Comparison of ENCODE assay signal across 8 mouse cellular contexts in the genomic region with DNA sequence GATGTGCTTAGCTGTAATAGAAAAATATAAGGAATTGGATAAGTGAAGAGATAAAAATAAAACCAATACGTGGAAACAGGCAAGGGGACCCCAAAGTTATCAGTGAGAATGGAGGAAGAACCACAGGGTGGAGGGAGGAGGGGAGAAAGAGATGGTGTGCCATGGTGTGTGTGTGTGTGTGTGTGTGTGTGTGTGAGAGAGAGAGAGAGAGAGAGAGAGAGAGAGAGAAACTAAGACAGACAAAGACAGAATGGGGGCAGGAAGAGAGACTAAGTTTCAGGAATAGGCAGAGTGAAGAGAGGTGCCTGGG. TPM values are rescaled to one million over a fixed set of nuclear protein-coding genes. Genes with fewer than 3 reads are reported as not detected.
DNase-seq lines count a peak whose midpoint lies in the region; ATAC-seq lines count a peak whose summit lies in the region.

No protein-coding gene starts in this region.

- H3K9ac ChIP-seq in heart, embryonic 15.5 days, result peak overlapping the region; percentile 73
- H3K9ac ChIP-seq in hindbrain, embryonic 14.5 days, result peak overlapping the region; percentile 77
- H3K9ac ChIP-seq in midbrain, embryonic 11.5 days (ENCODE audit: low read length), result peak overlapping the region; percentile 79

- 0% methylated on average over 1 of the region's 1 CpGs for WGBS in heart, embryonic 15.5 days
- 26% methylated on average over 1 of the region's 1 CpGs for WGBS in hindbrain, embryonic 14.5 days
- WGBS in midbrain, embryonic 11.5 days, result 25% methylated on average over 1 of the region's 1 CpGs

- intact Hi-C loops in gastrocnemius, postnatal 14 days (cut with DNase I; ENCODE audit: low total_unique reads), result no loop called here

- peak overlapping the region; percentile 69 for H3K4me3 ChIP-seq in heart, embryonic 15.5 days
- H3K4me3 ChIP-seq in hindbrain, embryonic 14.5 days (replicated peaks; ENCODE audit: low read length), result peak overlapping the region; percentile 52
- peak overlapping the region; percentile 48 for H3K4me3 ChIP-seq in midbrain, embryonic 11.5 days (ENCODE audit: low read depth, low read length)

- peaks cover 12% of the 10 kb centered on the region for H3K4me1 ChIP-seq in heart, embryonic 15.5 days (replicated peaks)
- peaks cover 8% of the 10 kb centered on the region for H3K4me1 ChIP-seq in hindbrain, embryonic 14.5 days (replicated peaks; ENCODE audit: control insufficient read depth, insufficient read depth, low read length)
- H3K4me1 ChIP-seq in midbrain, embryonic 11.5 days (ENCODE audit: control insufficient read depth, insufficient read depth, low read length), result 0 out of 2 replicates have a peak, but pooled peaks cover 2% of the 10 kb centered on the region

- H3K4me2 ChIP-seq in heart, embryonic 15.5 days, result peak overlapping the region; percentile 91
- H3K4me2 ChIP-seq in hindbrain, embryonic 14.5 days (replicated peaks), result peak overlapping the region; percentile 88
- peak overlapping the region; percentile 89 for H3K4me2 ChIP-seq in midbrain, embryonic 11.5 days

- H3K27ac ChIP-seq in heart, embryonic 15.5 days, result peak overlapping the region; percentile 93
- H3K27ac ChIP-seq in hindbrain, embryonic 14.5 days, result peak overlapping the region; percentile 67; the same call in 1 of the 2 replicates
- H3K27ac ChIP-seq in midbrain, embryonic 11.5 days (ENCODE audit: low read depth, low read length), result no peak overlapping the region

- H3K36me3 ChIP-seq in heart, embryonic 15.5 days, result no peaks in the 10 kb centered on the region
- no peaks in the 10 kb centered on the region for H3K36me3 ChIP-seq in hindbrain, embryonic 14.5 days (replicated peaks; ENCODE audit: control insufficient read depth, insufficient read depth)
- no peaks in the 10 kb centered on the region for H3K36me3 ChIP-seq in midbrain, embryonic 11.5 days (ENCODE audit: control insufficient read depth, insufficient read depth, low read length)

- DNase-seq in heart, adult 18-20 months, result no peak
- no peak for DNase-seq in hindbrain, embryonic 14.5 days (ENCODE audit: low spot score)
- no peak for DNase-seq in midbrain, embryonic 11.5 days (ENCODE audit: low spot score, missing footprints)
- no peak for DNase-seq in yolk sac, embryonic 10.5 days (ENCODE audit: low spot score)
- no peak for DNase-seq in frontal cortex, postnatal 36 days (ENCODE audit: low spot score in 2 of 2)
- no peak for DNase-seq in gastrocnemius, postnatal 14 days

- no peak for ATAC-seq in heart, embryonic 15.5 days (replicated peaks; ENCODE audit: insufficient number of reproducible peaks, insufficient read depth, low FRiP score, low read depth)
- peak; percentile 48 for ATAC-seq in activated CD4-positive, CD25-positive, alpha-beta regulatory T cell, adult 4 months
- no peak; the same call in 1 of the 2 replicates for ATAC-seq in hindbrain, embryonic 14.5 days (ENCODE audit: low FRiP score)
- no peak; the same call in 1 of the 2 replicates for ATAC-seq in midbrain, embryonic 11.5 days (ENCODE audit: low FRiP score)

- no peaks in the 10 kb centered on the region for H3K9me3 ChIP-seq in heart, embryonic 15.5 days (replicated peaks)
- H3K9me3 ChIP-seq in hindbrain, embryonic 14.5 days (ENCODE audit: control insufficient read depth, low read length), result no peaks in the 10 kb centered on the region
- H3K9me3 ChIP-seq in midbrain, embryonic 11.5 days (ENCODE audit: control insufficient read depth, low read length), result no peaks in the 10 kb centered on the region

- H3K27me3 ChIP-seq in heart, embryonic 15.5 days, result no peaks in the 10 kb centered on the region
- no peaks in the 10 kb centered on the region for H3K27me3 ChIP-seq in hindbrain, embryonic 14.5 days (ENCODE audit: control insufficient read depth, insufficient read depth, low read length)
- no peaks in the 10 kb centered on the region for H3K27me3 ChIP-seq in midbrain, embryonic 11.5 days (ENCODE audit: control insufficient read depth, insufficient read depth, low read length)

RNA-seq across cellular contexts. Expression of a gene that starts 11.4 kb away (rescaled TPM):
- 32.0 and 33.7 TPM in 2 replicates for polyA plus RNA-seq in heart, embryonic 15.5 days (2015; fragmentation: Nextera tagmentation; extraction: Ambion mirVana)
- total RNA-seq in heart, adult 18-20 months (2021), result 10 to 100 TPM; 16.2 to 17.7 TPM
- polyA plus RNA-seq in activated CD4-positive, CD25-positive, alpha-beta regulatory T cell, adult 4 months (2017; shearing (Covaris generic)), result 10 to 100 TPM; 12.1 to 12.2 TPM
- 24.8 and 30.9 TPM in 2 replicates for polyA plus RNA-seq in hindbrain, embryonic 14.5 days (2014; fragmentation: Nextera tagmentation; extraction: Ambion mirVana)
- 19.3 and 19.4 TPM in 2 replicates for polyA plus RNA-seq in midbrain, embryonic 11.5 days (2014; fragmentation: Nextera tagmentation; extraction: Ambion mirVana)
- total RNA-seq in gastrocnemius, postnatal 14 days (2021), result 10 to 100 TPM in 1 of 2 experiments, 1 to 10 TPM in 1; 9.6 to 12.0 TPM
